Mouse (Mus musculus): ENCODE results near the gene A4gnt.

DNA sequence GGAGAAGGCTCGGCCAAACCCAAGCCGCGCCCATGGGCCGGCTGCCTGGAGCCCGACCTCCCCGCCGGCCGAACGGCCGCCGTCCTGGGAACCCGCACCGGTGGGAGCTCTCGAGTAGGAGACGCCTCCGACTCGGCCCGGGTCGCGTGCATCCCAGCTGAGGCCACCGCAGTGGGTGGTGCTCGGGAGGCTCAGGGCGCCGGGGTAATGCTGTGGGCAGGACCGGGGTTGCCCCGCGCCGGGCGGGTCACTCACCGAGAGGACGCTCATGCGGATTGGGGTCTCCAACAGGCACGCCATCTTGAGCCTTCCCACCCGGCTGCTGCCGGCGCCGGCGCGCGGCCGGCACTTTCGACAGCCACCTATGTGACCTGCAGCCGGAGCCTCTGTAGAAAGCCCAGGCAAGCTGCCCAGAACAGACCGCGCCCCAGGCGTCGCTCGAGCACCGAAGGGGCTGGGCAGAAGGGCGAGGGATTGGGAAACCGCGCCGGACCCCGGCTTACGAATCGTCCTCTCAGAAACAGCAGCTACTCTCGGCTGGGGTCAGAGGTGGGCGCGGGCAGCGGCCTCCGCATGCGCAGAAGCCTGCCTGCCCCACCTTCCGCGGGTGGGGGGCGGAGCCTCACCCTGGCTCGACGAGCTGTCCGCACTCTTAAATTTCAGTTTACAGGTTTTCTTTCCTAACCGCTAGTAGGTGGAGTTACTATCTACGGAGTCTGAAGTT, 43.8 kb upstream of the A4gnt start, which contains the start of gene Armc8:
- TF ChIP-seq CTCF (IDR thresholded peaks at IDR 0.05; ENCODE audit: control insufficient read depth, insufficient read depth, insufficient read length) (no peak), MAX (IDR thresholded peaks at IDR 0.05) (peak; percentile 23)
